Mouse (Mus musculus) ES-Bruce4 (cell line): ENCODE data around the gene Gm17655. TPM values are rescaled to one million over a fixed set of nuclear protein-coding genes. Genes with fewer than 3 reads are reported as not detected.

Experiments
- H3K27ac ChIP-seq: 2 replicates; pipeline ENCODE4 v1.5.1; 2012; ENCODE audit warnings: low read length, inconsistent platforms; ENCODE audit not compliant: insufficient read depth
- H3K27me3 ChIP-seq: 2 replicates; pipeline ENCODE4 v1.6.1; 2012; ENCODE audit warnings: mild to moderate bottlenecking, low read length, inconsistent platforms; ENCODE audit not compliant: control insufficient read depth, poor library complexity, insufficient read depth, severe bottlenecking
- H3K36me3 ChIP-seq: 2 replicates; pipeline ENCODE4 v1.6.1; 2012; ENCODE audit warnings: inconsistent platforms, mild to moderate bottlenecking, low read length, moderate library complexity; ENCODE audit not compliant: control insufficient read depth, poor library complexity, insufficient read depth, severe bottlenecking
- H3K4me1 ChIP-seq: one replicate; pipeline ENCODE4 v1.8.1; 2011; ENCODE audit warnings: low read length; ENCODE audit not compliant: control insufficient read depth, insufficient read depth
- H3K4me3 ChIP-seq: 2 replicates; pipeline ENCODE4 v1.5.1; 2011; ENCODE audit warnings: low read depth, mild to moderate bottlenecking, low read length
- H3K9ac ChIP-seq: 2 replicates; pipeline ENCODE4 v1.6.1; 2012; ENCODE audit warnings: low read depth, mild to moderate bottlenecking, inconsistent platforms; ENCODE audit not compliant: poor library complexity, severe bottlenecking
- H3K9me3 ChIP-seq: replicated peaks from 2 replicates; pipeline ENCODE4 v1.6.1; 2012; ENCODE audit warnings: mild to moderate bottlenecking, low read length, inconsistent platforms; ENCODE audit not compliant: control insufficient read depth, poor library complexity, insufficient read depth, severe bottlenecking
- CTCF ChIP-seq: IDR thresholded peaks from one replicate; pipeline ENCODE4 v1.8.1; 2011; ENCODE audit warnings: low read depth, low read length
- EP300 ChIP-seq: IDR thresholded peaks from 2 replicates; pipeline ENCODE4 v1.6.1; 2011; ENCODE audit warnings: low read depth, low read length; ENCODE audit not compliant: insufficient read depth
- POLR2A ChIP-seq: IDR thresholded peaks from one replicate; pipeline ENCODE4 v1.8.1; 2011; ENCODE audit warnings: low read length; ENCODE audit not compliant: insufficient read depth
- polyA plus RNA-seq: library from polyadenylated mRNA; stranded (reverse); fragments of >200 nt; gene quantifications from 2 replicates; pipeline ENCODE4 v1.2.4, GENCODE M21; 2011; ENCODE audit warnings: low read depth; ENCODE audit not compliant: missing spikeins, insufficient read depth, insufficient read length

Gene Gm17655
- polyA plus RNA-seq, 1 experiment: 18.2 TPM

DNA sequence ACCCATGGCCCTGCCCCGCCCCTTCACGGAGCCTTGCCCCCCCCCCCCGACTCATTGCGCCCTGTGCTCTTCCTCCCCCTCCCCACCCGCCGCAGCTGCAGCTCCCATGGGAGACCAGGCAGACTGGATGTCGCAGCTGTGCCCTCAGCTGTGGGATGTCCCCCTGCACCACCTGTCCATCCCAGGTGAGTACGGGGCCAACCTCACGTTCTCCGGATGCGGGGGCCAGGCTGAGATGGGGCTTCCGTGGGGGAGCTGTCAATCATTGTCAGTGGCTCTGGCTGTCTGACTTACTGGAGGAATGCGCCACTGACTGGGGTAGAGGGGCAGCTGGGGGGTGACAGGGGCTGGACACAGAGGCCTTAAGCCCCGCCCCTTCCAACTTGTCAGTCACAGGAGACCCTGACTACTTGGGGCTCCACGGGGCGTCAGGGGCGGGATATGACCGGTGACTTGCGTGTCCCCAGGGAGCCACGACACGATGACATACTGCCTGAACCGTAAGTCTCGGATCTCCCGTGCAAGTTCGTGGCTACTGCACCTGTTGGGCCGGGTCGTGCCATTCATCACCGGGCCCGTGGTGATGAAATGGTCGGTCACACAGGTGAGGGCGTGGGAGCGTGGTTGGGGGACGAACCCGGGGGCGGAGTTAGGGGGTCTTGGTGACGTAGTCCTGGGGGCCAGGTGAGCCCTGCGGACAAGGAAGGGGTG is 28.8 kb upstream of the Gm17655 start:
- Histone ChIP-seq H3K36me3 (peaks cover 13% of the 10 kb centered on the region), H3K4me1 (peaks cover 10% of the 10 kb centered on the region), H3K27ac (no peak overlapping the region), H3K27me3 (no peaks in the 10 kb centered on the region), H3K9ac (no peak overlapping the region), H3K9me3 (no peaks in the 10 kb centered on the region), H3K4me3 (peak overlapping the region; percentile 50)
- TF ChIP-seq CTCF (no peak), POLR2A (no peak), EP300 (no peak)

- H3K4me3 ChIP-seq: peak within 1 kb of the TSS; percentile 28
- no peaks in the 10 kb centered on the region for H3K27me3 ChIP-seq
- peaks cover 9% of the 10 kb centered on the region for H3K4me1 ChIP-seq
- H3K9ac ChIP-seq: peak within 1 kb of the TSS; percentile 3; the same call in 1 of the 2 replicates
- no peak for TF ChIP-seq POLR2A
- no peak for TF ChIP-seq EP300
- TF ChIP-seq CTCF: no peak
- H3K36me3 ChIP-seq: peaks cover 13% of the 10 kb centered on the region
- H3K27ac ChIP-seq: peak within 1 kb of the TSS; percentile 54
- H3K9me3 ChIP-seq: no peaks in the 10 kb centered on the region
Observed at GRCm38 (mm10) chr5:110099656-110100580, 27.6 kb upstream of the Gm17655 start, which contains the start of gene Plcxd1. TSS of gene Plcxd1 (plus strand) at chr5:110099969.

- Histone ChIP-seq H3K4me3 (no peak overlapping the region), H3K9me3 (no peaks in the 10 kb centered on the region), H3K27ac (0 out of 2 replicates have a peak overlapping the region, but pooled peaks have one; percentile 29), H3K4me1 (peaks cover 9% of the 10 kb centered on the region), H3K36me3 (peaks cover 10% of the 10 kb centered on the region), H3K9ac (no peak overlapping the region), H3K27me3 (no peaks in the 10 kb centered on the region)
- TF ChIP-seq CTCF: no peak
- TF ChIP-seq EP300: no peak
- no peak for TF ChIP-seq POLR2A
Observed at GRCm38 (mm10) chr5:110098991-110099477, 26.7 kb upstream of the Gm17655 start.

DNA sequence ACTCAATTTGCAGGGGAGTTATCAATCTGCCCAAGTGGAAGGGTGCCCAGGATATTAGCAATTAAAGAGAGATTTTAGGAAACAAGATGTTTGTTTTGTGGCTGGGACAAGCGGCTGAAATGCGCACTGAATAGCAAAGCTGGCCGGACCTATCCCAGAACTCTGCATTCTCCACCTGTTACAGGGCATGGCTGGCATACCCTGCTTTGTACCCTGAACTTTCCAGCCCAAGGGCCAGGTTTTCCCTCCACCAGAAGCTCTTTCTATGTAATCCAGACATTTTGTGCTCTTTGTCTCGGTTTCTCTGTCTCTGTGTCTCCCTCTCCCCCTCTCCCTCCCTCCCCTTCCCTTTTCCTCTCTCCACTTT is 22.5 kb upstream of the Gm17655 start:
- H3K9ac ChIP-seq: peak overlapping the region; percentile 87
- no peaks in the 10 kb centered on the region for H3K36me3 ChIP-seq
- H3K9me3 ChIP-seq: no peaks in the 10 kb centered on the region
- H3K4me1 ChIP-seq: peaks cover 5% of the 10 kb centered on the region
- H3K27ac ChIP-seq: peak overlapping the region; percentile 71
- peak overlapping the region; percentile 94 for H3K4me3 ChIP-seq
- H3K27me3 ChIP-seq: no peaks in the 10 kb centered on the region
- TF ChIP-seq CTCF (no peak), POLR2A (no peak), EP300 (no peak)

DNA sequence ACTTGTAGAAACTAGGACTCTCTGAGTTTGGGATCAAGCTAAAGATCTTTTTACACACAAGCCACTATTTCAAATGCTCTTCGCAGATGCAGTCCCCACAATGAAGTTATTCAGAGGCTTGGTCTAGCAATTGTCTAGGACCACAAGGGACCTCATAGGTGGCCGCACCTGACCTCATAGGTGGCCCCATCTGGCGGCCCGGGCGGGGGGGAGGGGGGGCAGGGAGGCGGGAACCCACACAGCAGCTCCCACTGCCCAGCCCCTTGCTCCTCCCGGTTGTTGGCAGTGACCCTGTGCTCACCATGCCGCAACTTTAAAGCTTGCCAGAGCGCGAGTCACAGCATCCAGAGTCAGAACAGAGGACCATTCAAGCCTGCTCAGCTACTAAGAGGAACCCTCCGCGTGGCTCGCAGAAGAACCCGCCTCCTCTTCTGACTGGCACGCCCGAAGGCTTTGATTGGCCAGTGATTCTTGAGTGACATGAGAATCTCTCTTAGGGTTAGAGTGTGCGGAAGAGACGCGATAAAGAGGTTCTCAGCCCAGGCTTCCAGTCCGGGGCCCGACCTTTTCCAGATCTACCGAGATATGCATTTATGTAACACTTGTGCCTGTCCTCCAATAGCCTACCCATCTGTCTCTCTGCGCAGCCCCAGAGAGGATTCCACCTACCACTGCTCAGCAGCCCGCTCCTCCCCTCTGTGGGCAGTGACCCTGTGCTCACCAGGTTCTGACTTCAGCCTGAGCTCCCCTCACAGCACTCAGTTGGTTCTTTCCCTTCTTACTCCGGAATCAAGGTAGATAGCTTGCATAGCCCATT is 21.9 kb upstream of the Gm17655 start, which contains the start of gene Gm35315:
Gene Gm35315 (minus strand): TSS at position 391 of the 817 bp plus-strand sequence.
- peak within 1 kb of the TSS; percentile 94 for H3K4me3 ChIP-seq
- peak within 1 kb of the TSS; percentile 71 for H3K27ac ChIP-seq
- H3K36me3 ChIP-seq: no peaks in the 10 kb centered on the region
- TF ChIP-seq POLR2A (peak; percentile 88), CTCF (no peak), EP300 (no peak; the same call in 1 of the 2 replicates)
- H3K9me3 ChIP-seq: no peaks in the 10 kb centered on the region
- no peaks in the 10 kb centered on the region for H3K27me3 ChIP-seq
- H3K4me1 ChIP-seq: peaks cover 5% of the 10 kb centered on the region
- H3K9ac ChIP-seq: peak within 1 kb of the TSS; percentile 87
